Mouse (Mus musculus) ES-CJ7 (cell line): ENCODE measurements around the gene Acadsb.

Experiments used
- DNase-seq: peaks from one replicate; pipeline ENCODE4 v3.0.0; 2011; ENCODE audit warnings: low read depth, low spot score

The Acadsb gene

DNA sequence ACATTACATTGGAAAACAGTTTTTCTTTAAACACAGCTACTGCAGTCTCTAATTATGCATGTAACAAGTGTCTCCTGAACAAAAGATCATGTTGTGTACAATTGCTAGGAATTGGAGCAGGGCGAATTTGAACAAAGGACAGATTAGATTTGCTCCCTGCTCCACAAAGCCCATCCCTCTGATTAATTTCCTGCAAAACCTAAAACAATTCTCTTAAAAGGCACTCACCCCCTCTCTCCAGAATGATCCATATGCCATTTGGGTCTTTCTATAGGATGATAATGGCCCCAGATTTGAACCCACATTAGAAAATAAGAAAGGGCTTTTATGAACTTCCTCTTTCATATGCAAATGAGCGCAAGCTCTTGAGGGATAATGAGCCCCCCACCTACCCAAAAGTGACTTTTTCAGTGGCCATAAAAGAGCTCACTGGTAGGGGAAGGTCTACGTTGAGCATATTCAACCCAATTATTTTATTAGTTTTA, 54.8 kb downstream of the Acadsb start:
- no peak for DNase-seq

DNA sequence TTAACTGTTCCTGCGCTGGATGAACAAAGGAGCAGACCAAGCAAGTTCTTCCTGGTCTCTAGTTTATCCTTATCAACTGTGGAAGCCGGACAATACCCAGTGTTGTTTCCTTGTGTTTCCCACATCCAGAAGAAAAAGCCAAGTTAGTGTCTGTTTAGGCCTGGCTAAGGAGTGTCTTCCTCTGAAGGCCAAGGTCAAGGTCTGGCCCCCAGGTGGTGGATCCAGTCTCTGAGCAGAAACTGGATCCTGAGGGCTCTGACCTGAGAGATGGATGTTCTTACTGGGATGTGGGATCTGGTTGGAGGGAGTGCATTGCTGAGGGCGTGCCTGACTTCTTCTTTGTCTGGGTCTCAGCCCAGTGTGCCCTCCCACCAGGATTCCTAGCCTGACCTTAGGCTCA, 55.3 kb downstream of the Acadsb start:
- DNase-seq: peak; percentile 35

DNA sequence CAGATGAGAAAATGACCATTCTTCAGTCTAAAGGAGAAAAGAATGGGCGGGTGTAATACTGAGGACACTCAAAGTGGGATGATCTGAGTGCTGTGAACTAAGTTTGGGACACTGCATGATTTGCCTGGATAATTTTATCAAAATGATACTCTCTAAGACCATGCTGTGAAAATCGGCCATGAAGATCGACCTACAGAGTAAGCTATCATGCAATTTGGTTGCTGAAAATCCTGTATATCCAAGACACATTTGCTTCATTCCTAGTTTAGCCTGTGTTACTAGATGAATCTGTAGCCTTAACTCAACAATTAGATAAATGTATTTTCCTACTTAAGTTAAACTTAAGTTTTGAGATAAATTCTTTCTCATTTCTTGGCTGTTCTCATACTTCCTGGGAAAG, 56.9 kb downstream of the Acadsb start:
- no peak for DNase-seq

GRCm38 (mm10) chr7:131469506-131469905, 59.1 kb downstream of the Acadsb start:
- DNase-seq: peak; percentile 64

DNA sequence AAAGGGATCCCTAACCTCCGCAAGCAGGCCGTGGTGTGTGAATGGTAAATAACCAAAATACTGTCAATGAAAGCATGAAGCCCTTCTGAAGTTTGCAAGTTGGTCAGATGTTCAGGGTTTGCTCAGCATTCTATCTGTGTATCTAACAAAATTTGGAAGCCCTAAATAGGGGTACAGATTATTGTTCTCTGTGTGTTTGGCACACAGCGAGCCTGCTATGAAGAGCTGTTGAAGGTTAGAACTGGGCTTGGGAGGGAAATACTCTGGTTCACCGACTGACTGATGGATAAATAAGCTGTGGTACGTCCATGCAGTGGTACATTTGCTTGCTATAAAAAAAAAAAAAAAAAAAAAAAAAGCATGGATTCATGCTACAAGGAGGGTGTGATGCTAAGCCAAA, 61.1 kb downstream of the Acadsb start:
- no peak for DNase-seq

GRCm38 (mm10) chr7:131477140-131477539, 66.7 kb downstream of the Acadsb start:
- no peak for DNase-seq

DNA sequence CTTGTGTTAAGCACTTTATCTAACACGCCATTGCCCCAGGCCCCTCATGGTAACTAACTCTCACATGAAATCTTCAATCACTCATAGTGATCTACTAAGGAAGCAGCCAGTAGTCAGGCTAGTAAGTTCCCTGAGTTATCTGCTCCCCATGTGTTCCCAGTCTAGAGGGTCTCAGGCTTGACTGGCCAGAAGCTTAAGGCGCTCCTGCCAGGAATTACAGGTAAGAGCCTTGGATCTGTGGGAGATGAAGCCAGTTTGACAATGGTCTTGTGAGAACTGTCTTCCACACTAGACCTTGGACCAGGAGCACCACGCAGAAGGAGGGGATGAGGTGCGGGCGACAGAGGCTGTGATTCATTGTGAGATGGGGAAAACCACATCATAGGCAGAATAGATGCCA, 68.0 kb downstream of the Acadsb start:
- DNase-seq: no peak
